Mouse (Mus musculus) right cerebral cortex, postnatal 36 days (tissue): ENCODE measurements around the gene Mfsd8.
"Not testable (repeated sequence)": the region's sequence is repeated elsewhere in the genome, so short reads cannot be mapped to it uniquely, and the experiment has no call there.

Experiments used
- DNase-seq, 2 experiments: peaks; one replicate each; pipeline ENCODE4 v3.0.0; 2022; ENCODE audit warnings: low spot score in 2 of 2, mixed read lengths in 1 of 2

The Mfsd8 gene

GRCm38 (mm10) chr3:40846473-40846956 lies at the start of gene Mfsd8:
TSS of gene Mfsd8 (minus strand) at chr3:40846886.
- DNase-seq, result peak; percentile 96 to 97

DNA sequence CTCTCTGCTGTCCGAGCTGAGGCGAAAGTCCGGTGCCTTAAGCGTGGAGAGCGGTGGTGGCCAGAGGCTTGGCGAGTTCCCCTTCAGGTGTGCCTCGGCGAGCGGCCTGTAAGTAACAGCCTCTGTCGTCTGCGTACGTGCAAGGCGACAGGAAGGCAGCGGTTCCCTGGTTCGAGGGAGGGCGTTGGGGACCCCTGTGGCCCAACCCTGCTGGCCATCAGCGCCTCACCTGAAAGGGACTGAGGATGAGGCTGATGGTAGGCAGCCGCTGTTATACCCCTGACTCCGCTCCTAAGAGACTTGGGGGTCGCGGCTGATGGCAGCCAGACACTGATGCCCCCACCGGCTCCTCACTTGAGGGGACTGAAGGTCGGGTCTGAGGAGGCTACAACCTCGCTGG lies 47.6 kb upstream of the Mfsd8 start:
- DNase-seq, result peak in 1 of 2 experiments; percentile 12

DNA sequence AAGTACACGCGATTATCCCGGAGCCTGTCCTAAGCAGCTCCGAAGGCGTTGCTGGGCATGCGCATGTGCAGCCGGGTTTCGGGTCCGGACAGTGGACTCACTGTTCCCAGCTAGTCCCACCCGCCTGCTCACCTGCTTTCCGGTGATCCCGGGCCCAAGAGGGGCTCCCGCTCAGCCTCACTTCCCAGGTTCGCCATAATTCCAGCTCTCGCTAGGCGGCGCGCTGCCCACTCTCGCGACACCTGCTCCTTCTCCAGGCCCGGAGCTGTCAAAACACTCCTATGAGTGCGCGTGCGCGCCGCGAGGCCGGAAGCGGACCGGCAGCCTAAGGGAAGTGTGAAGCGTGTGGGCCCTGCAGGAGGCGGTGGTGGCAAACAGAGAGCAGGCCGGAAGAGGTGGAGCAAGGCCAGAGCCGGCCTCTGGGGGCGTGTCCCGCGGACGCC lies 47.2 kb upstream of the Mfsd8 start:
- DNase-seq, result peak; percentile 98 to 99

DNA sequence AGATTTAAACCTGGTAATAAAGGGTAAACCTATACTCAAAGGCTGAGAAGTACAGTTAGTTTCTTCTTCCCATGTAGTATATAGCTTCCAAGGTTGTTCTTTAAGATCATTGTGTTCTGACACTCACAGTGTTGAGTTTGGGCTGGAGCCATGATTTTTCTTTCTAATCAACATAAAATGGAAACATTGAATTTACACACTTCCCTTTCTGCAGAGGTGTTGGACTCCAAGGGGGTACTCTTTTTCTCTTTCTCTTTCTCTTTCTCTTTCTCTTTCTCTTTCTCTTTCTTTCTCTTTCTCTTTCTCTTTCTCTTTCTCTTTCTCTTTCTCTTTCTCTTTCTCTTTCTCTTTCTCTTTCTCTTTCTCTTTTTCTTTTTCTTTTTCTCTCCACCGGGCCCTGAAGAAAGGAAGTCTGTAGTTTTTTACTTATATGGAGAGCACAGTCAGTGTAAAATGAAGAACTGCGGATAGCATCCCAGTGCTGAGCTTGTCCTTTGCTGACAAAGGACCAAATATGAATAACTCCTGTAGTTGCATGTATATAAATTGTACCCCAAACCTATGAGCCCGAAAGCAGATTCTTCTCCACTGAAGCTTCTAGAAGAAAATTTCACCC lies 6.5 kb upstream of the Mfsd8 start:
- DNase-seq, result not testable (repeated sequence)

- not testable (repeated sequence) for DNase-seq
Observed at GRCm38 (mm10) chr3:40847936-40848335, 1.2 kb upstream of the Mfsd8 start.

- peak; percentile 50 to 52 for DNase-seq
Observed at GRCm38 (mm10) chr3:40847018-40847417, 332 bp upstream of the Mfsd8 start.

GRCm38 (mm10) chr3:40846957-40847017 lies 101 bp upstream of the Mfsd8 start, which contains the start of gene Abhd18:
TSS of gene Abhd18 (plus strand) at chr3:40846970.
- not testable (repeated sequence) for DNase-seq

- not testable (repeated sequence) for DNase-seq
Observed at GRCm38 (mm10) chr3:40845521-40845920, 1.2 kb downstream of the Mfsd8 start.

DNA sequence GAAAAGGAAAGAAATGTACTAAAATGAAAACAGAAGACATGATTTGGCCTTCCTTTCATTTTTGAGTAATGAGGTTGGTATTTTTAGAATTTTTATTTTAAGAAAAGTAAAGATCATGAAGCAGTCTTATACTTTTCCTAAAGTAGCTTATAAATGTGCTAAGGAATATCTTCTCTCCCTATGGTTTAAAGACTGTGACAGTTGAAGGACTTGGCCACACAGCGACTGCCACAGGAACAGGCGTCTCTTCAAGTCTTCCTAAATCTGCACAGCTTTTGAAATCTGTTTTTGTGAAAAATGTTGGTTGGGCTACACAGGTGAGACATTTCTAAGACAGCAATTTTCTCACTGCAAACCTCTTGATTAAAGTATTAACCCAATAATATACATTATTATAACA lies 33.4 kb downstream of the Mfsd8 start:
- no peak for DNase-seq

GRCm38 (mm10) chr3:40809894-40810293 lies 36.8 kb downstream of the Mfsd8 start:
- DNase-seq, result no peak

DNA sequence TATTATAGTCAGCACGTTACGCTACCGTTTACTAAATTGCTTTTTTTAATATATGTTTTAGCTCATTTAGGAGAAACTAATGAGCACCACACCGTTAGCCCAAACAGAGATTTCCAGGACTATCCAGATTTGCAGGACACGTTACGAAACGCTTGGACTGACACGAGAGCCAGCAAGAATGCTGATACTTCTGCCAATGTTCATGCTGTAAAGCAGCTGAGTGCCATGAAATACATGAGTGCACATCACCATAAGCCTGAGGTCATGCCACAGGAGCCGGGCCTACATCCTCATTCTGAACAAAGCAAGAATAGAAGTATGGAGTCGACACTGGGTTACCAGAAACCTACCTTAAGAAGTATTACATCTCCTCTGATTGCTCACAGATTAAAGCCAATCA lies 38.0 kb downstream of the Mfsd8 start:
- no peak for DNase-seq

DNA sequence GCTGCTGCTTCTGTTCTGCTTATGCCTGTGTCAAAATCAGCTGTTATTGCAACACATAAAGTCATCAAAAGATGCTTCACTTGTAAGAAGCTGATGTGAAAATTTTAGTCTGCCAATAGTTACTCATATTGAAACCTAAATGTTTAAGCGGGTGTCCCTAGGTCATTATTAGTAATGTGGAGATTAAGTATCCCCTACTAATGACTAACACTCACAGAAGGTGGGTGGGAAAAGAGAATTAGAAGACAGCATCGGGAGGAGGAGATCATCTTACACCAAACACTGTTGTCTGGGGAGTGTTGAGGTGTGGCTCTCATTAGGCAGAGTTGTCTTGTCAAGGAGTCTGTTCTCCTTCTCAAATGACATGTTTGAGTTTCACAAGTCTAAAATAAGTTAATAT lies 39.8 kb downstream of the Mfsd8 start:
- no peak for DNase-seq

DNA sequence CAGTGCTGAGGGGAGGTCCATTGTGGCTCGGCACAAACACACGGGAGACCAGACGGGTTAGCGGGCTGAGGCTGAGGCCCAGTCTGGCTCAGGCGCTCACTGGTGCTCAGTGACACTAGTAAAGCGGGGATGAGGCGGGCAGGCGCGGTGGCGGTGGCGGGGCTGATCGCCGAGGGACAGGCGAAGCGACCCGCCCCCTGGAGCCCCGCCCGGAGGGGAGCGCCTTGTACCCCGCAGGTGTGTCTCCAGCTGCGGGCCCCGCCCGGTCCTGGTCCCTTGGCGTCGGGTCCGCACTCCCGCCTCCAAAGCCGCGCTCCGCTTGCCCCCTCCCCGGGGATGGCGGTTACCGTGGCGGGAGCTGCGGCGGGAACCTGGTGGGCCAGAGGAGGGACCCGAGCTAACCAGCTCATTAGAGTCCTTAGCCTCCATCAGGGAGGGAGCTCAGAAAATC lies 46.3 kb downstream of the Mfsd8 start:
- DNase-seq, result peak; percentile 10 to 18

DNA sequence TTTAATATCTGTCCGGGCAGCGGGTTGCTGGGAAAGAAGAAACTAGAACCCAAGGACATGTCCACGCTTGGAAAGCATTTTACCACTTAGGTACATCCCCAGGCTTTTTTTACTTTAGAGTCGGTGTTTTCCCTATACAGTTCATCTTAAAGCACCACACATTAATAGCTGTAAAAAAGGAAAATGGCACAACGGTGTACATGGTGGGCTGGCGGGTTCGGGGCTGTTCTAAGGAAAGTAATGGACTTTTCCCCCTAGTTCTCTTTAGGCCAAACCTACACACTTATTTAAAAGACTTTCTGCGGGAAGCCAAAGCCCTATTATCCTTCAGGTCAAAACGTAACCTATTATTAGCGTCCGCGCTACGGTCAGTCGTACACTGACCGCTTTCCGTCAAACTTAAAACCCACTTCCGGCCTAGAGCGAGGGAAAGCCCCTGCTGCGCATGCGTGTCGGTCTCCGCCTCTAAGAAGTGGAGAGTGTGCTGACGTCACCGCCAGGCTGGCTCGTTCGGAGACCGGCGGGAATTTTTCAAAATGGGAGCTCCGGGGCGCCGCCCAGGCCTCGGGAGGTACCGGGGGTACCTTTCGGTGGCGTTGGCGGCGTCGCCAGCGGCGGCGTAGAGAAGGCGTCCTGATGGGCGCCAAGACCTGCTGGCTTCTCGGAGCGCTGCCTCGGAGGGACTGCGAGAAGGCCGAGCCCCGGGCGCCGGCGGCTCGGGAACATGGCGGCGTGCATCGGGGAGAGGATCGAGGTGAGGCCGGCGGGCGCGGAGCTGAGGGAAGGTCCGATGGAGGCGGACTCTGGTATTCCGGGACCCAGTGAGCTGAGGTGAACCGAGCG lies 46.9 kb downstream of the Mfsd8 start, which contains the start of gene Plk4:
Plk4 (plus strand) TSS at position 490 of the 843 bp plus-strand sequence.
- DNase-seq, result peak; percentile 91 to 94

- peak in 1 of 2 experiments; percentile 25 for DNase-seq
Observed at GRCm38 (mm10) chr3:40798500-40798899, 48.2 kb downstream of the Mfsd8 start.

DNA sequence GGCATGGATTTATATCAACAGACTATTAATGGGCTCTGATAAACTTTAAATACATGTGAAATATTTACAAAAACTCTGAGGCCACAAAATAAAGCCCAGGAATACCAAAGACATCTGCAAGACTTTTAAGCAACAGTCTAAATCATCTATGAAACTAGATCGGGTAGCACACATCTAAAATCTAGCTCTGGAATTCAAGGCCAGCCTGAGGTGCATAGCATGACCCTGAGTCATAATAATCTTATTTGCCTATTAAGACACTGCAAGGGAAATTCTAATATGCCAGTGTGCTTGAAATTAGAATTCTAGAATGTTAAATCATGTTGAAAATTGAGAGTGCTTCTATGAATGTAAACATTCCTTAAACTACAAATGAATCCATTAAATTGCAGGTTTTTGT lies 48.6 kb downstream of the Mfsd8 start:
- DNase-seq, result no peak

GRCm38 (mm10) chr3:40793783-40794182 lies 52.9 kb downstream of the Mfsd8 start:
- DNase-seq, result no peak
